Mouse (Mus musculus): Measurements from ENCODE around the gene Golga2.
A peak's percentile ranks its signal among the peaks of the same experiment; 100 is the strongest.

Gene Golga2

DNA sequence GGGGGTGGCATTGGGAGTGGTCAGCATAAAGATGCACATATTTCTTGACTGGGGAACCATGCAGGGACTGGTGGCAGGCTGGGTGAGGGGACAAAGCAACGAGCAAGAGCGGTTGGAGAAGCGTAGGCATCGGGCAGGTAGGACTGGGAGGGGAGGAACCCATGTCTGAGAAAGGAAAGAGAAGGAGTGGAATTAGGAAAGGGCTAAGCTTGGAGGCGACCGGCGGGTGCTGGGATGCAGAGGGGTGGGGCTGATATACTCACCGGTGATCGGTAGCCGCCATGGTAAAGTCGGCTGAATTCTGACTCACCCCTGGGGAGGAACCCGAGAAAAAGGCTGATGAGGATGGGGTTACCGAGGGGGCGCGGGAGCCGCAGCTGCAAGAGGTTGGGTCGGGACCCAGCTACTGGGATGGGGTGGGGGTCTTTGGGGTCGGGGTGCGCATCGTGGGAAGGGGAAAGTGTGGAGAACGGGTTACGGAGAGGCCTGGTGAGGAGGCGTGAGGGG lies at the start of gene Golga2:
Golga2 (plus strand) TSS at position 51 of the 507 bp plus-strand sequence.
- peak; percentile 42 for DNase-seq (ENCODE audit: low spot score)

DNA sequence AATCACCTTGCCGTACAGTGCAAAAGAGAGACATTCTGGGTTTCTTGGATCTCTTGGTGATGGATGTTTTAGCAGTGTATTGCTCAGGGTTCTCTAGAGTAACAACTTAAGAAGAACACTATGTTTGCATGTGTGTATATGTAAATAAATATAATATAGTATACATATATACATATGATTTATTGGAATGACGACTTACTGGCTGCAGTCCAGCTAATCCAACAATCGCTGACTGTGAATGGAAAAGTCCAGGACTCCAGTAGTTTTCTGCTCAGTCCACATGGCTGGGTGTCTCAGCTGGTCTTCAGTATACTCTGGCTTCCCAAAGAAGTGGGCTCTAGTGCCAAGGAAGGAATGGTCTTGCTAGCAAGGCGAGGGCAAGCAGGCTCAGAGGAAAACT lies 49.6 kb upstream of the Golga2 start:
- no peak for DNase-seq (ENCODE audit: low spot score)

DNA sequence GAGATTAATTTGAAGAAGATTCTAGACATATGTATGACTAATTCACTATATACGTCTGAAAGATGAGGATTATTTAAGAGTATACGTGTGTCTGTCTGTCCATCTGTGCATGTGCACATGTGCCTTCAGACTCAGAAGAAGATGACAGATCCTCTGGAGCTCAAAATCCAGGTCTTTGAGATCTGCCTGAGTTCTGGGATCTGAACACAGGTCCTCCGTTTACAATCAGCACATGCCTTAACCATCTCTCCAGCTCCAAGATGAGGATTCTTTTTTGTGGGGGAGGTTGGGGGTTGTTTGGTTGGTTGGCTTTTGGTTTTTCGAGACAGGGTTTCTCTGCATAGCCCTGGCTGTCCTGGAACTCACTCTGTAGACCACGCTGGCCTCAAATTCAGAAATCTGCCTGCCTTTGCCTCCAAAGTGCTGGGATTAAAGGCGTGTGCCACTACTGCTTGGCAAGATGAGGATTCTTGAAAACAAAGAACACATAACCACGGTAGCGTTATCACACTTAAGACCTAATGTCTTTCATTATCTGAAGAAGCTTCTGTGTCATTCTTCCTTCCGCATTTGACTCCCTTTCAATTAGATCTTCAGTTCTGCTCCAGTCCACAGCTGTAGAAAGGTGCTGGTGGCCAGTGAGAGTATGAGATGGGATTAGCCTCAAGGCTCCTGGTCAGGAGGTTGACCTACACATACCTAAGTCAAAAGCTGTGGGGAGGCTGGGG lies 48.3 kb upstream of the Golga2 start:
- DNase-seq (ENCODE audit: low spot score) = no peak

DNA sequence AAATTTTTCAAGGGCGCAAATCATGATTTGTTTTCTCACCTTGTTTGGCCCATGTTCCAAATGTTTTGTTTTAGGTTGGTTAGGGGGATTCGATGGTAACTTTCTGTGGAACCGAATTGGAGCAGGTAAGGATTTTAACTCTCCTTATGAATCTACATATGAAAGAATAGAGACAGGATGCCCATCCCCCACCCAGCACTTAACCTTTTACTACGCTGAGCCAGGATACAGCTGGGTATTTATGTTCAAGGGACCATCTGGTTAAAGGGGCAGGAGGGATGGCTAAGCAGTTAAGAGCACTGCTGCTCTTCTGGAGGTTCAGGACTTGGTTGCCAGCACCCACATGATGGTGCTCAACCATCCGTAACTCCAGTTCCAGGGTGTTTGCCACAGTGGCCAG lies 46.6 kb upstream of the Golga2 start:
- DNase-seq (ENCODE audit: low spot score) = no peak

DNA sequence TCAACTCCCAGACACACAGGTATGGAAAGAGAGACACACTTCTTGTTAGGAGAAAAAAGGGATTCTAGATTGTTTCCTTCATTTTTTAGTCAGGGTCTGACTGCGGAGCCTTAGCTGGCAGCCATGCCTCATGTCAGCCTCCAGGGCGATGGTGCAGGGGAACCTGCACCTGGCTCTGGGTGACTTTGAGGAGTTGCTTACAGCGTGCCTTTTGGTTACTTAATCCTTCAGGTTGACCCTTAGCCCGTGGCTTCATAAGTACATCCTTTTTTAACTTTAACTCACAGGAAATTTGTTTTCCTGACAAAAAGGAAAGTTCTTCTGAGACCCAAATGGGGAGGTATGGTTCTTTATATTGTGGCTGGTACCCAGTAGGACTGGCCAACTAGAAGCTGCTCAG lies 44.2 kb upstream of the Golga2 start:
- DNase-seq (ENCODE audit: low spot score) = no peak

DNA sequence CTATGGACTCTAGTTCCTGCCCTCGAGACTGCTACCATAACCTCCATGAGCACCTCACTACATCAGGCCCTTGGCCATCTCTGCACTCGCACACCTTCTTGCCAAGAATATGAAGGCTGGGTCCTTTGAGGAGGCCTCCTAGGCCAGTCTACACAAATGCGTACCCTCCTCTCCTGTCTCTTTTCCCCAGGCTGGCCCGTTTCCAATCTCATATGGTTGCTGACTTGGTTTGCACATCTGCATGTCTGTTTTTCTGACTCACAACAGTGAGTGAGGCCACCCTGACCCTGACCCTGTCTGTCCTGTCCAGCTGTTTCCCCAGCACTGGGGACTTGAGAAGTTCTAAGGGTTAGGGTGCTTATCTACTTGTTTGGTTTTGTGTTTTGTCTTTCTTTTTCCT lies 40.4 kb upstream of the Golga2 start:
- no peak for DNase-seq (ENCODE audit: low spot score)

DNA sequence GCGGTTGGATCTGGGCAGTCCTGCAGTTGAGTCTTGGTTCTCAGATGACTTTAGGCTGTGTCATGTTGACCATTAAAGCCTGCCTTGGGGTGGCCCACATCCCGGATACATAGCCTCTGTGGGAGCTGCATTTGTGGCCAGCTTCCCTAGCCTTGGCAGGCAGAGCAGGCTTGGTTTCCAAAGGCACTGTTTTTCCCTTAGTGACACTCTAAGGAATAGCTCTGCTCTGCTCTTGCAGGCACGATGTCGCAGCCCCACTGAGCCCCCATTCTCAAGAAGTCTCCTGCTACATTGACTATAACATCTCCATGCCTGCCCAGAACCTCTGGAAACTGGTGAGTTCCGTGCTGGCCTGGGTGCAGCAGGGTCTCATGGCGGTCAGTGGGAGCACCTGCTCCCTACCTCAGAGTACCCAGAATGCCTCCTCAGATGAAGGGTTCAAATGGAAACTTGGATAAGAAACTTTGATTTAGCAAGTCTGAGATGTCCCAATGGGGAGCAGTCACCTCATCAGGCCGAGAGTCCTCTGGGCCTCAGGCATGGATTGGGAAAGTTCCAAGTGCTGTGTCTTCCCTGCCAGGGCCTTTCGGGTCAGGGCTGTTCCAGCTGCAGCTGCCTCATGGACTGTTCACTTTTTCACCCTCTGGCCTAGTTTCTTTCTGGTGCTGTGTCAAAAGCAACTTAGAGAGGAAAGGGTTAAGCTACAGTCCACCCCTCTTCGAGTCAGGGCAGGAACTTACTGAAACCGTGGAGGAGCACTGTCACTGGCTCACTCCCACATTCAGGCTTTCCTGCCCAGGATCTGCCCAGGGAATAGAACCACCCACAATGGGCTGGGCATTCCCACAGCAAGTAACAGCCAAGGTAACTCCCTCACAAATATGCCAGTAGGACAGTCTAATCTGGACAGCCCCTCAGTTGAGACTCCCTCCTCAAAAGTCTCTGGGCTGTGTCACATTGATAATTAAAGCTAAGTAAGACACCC lies 38.5 kb upstream of the Golga2 start:
- DNase-seq (ENCODE audit: low spot score) = no peak

DNA sequence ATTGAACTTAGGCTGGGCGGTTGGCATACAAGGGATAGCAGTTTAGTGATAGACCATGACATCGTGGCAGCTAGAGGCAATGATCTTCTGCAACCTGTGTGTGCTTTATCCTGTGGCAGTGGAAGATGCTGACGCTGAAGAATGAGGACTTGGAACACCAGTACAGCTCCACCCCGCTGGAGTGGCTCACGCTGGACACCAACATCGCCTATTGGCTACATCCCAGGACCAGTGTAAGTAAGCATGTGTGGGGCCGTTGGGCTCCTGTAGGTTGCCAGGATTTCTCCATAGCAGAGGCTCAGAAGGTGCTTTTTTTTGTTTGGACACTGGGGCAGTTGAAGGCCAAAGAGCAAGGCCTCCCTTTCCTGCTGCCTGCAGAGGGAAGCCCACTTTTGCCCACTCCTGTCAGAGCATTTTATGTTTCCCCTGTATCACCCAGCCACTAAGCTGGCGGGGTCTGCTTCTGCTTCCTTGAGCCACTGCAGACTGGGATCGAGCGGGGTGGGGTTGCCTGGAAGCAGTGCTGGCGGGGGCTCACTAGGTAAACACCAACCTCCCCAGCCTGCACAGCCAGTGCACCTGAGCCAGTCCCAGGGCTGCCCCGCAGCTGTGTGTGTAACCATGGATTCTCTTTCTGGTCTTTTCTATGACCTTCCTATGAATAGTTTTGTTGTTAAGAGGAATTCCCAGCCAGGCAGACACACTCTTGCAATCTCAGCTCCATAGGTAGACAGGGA lies 35.2 kb upstream of the Golga2 start:
- DNase-seq (ENCODE audit: low spot score) = no peak

DNA sequence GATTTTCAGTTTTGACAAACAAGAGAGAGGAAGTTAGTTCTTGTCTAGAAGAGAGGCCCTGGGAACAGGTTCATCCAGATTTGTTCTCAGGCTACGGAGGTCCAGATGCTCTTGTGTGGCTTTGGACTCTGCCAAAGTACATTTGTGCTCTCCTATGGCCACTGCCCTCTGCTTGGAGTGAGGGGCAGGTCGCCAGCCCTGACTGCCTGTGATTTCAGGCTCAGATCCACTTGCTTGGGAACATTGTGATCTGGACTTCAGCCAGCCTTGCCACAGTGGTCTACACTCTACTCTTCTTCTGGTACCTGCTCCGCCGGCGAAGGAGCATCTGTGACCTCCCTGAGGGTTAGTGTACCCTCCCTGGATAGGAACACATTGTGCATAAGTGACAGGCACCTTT lies 34.5 kb upstream of the Golga2 start:
- no peak for DNase-seq (ENCODE audit: low spot score)

DNA sequence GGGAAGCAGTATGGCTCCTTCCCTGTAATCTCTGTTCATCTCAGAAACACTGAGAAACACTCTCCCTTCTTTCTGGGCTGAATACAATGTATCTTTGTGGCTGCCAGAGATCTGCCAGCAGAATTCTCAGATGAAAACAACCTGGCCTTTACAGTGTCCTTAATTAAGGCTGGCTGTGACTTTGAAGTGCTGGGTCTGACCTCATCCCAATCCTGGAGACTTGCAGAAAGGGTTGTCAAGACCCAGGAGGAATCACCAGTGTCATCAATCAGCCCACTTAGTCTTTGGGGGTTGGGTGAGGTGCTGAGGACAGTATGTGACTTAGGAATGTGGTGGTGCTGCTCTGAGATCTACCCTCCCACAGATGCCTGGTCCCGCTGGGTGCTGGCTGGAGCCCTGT lies 33.8 kb upstream of the Golga2 start:
- DNase-seq (ENCODE audit: low spot score) = no peak

DNA sequence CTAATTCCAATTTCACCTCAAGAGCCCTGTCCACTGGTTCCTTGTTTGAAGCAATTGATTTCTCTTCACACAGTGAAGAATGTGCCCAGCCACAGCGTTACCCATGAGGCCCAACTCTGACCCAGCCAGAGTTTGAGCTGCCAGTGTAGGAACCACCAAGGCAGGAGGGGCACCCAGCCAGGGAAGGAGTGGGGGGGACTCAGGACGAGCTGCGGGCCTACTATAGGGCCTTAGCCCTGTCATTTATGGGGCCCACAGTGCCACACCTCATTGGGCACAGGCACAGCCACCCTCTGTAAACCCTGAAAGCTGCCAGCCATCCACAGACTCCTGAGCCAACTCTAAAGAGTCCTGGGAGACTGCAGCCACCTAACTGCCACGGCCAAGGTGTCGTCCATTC lies 32.6 kb upstream of the Golga2 start:
- DNase-seq (ENCODE audit: low spot score) = no peak

DNA sequence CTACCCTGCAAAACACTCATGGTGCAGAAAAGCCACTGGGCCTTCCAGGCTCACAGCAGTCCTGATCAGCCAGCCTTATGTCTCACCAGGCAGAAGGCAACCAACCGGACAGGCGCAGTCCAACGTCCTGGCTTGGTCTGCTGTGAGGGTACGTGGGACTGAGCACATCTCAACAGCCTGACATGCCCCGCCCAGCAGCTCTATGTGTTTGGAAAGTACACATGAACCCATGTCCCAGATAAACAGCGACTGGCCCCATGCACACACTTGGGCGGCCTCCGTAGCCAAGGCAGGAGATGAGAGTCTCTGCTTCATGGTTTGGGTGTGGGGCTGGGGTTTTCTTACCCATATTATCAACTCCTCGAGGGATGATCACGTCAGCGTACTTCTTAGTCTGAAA lies 30.9 kb upstream of the Golga2 start:
- DNase-seq (ENCODE audit: low spot score) = no peak

DNA sequence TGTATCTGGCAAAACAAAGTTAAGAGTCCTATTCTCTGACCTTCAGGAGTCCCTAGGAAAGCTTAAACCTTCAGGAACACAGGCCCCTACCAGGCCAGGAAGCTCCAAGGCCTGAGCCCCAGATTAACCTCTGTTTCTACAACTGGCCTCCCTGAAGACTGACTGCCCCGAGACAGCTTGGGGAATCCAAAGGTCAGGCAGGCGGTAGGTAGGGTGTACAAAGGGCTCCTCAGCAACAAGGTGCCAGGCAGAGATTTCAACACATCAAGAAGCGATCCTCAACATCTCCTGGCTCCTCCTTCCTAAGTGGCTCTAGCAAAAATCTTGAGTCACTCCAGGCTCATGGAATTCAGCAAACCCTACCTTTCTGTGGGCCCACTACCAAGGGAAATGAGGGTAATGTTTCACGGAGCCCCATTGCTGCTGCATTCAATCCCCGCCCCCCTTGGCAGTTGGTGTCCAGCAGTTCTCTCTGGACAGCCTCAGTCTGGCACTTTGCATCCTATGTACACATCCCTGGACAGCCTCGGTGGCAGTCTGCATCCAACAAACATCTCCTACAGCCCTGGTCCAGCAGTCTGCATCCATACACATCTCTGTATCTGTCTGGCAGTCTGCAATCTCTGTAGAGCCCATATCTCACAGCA lies 28.2 kb upstream of the Golga2 start:
- no peak for DNase-seq (ENCODE audit: low spot score)

DNA sequence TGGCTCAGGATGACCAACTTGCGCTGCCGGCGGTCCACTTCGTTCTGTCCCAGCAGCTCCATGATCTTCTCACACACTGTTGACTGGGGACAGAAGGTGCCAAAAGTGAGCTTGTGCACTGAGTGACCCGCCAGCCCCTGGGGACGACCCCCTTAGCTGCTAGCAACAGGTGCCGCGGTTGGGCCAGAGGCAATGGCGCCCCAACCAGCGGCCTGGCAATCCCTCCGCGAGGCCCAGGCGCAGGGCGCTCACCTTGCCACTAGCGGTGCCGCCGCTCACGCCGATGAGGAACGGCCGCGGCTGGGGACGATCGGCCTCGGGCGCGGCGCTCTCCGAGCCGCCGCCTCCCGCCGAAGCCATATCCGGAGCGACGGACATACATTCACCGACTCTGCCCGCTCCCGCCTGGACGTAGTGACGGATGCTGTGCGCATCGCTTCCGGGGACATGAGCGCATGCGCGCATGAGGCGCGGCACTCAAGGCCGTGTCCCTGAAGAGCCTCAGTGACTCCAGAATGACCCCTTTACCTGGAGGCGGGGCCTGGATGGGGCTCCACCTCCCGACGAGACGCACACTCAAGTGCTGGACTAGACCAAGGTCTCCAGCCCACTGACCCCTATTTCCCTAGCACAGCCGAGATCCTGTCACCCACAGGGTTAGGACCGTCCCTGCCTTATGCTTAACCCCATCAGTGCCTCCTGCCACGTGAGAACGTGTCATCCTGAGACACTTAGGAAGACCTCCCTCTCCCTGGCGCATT lies 27.3 kb upstream of the Golga2 start, which contains the start of gene Uck1:
Uck1 (minus strand) TSS at position 503 of the 761 bp plus-strand sequence.
- DNase-seq (ENCODE audit: low spot score) = peak; percentile 85

DNA sequence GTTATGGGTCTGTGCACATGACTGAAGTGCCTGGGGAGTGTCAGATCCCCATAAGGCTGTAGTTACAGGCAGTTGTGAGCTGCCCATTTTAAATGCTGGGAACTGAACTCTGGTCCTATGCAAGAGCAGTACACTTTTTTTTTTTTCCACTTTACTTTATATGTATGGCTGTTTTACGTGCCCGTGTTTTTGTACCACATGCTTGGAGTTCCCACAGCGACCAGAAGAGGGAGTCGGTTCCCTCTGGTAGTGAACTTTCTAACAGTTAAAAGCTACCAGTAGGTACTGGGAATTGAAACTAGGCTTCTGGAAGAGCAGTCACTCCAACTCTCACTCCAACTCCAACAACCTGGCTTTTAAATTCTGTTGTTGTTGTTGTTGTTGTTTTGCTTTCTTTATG lies 26.5 kb upstream of the Golga2 start:
- peak; percentile 66 for DNase-seq (ENCODE audit: low spot score)

DNA sequence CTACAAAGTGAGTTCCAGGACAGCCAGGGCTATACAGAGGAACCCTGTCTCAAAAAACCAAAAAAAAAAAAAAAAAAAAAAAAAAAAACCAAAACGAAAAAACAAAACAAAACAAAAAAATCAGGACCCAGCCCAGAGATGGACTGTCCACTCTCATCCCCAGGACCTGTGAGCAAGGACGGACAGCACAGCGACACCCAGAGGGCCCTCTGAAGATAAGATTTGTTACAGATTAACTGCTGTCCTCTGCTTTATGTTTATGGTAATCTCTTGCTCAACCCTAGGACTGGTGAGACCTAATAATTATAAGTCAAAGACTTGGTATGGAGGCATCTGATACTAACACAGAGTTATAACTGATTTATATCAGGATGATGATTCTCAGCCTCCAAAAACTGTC lies 11.4 kb upstream of the Golga2 start:
- DNase-seq (ENCODE audit: low spot score) = no peak

DNA sequence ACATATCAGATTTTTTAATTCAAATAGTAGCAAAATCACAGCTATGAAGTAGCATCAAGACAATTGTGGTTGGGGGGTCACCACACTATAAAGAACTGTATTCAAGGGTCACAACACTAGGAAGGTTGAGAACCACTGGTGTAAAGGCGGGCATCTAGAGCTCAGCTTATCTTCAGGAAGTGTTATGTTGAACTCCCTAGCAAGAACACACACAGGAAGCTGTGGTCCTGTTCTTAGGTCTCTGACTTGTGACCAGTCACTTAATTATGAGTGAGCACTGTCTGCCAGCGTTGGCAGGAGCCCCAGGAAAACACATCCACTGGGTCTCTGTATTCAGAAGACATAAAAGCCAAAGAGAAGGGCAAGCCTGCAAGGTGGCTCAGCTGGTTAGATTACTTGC lies 4.9 kb upstream of the Golga2 start:
- DNase-seq (ENCODE audit: low spot score) = no peak

DNA sequence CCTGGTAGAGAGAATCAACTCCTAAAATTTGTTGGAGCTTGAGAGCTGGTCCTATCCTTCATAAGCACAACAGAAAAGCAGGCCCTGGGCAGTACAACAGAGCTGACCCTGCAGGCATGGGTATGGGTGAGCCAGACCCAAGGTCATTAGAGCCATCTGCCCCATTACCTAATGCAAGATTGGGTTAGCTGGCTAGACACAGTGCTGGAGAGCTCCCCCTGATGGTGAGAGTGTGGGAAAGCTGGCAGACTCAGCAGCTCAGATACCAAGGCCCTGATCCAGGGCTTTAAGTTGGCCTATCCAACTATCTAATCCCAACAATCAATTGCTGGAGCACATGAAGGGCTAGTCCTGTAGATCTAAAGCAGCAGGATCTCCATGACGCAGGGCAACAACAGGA lies 4.5 kb upstream of the Golga2 start:
- DNase-seq (ENCODE audit: low spot score) = peak; percentile 32

DNA sequence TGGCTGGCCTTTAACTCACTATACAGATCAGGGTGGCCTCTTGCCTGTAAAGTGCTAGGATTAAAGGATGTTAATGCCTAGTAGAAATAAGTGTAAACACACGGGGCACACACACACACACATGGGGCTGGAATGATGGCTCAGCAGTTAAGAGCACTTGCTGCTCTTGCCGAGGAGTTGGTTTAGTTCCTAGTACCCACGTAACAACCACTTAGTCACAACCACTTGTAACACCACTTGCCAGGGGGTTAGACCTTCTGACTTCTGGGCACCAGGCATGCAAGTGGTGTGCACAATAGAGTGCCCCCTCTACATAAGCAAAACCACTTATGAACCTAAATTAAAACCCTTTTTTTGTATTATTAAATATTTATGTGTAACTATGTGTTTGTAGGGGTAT lies 3.2 kb upstream of the Golga2 start:
- no peak for DNase-seq (ENCODE audit: low spot score)

DNA sequence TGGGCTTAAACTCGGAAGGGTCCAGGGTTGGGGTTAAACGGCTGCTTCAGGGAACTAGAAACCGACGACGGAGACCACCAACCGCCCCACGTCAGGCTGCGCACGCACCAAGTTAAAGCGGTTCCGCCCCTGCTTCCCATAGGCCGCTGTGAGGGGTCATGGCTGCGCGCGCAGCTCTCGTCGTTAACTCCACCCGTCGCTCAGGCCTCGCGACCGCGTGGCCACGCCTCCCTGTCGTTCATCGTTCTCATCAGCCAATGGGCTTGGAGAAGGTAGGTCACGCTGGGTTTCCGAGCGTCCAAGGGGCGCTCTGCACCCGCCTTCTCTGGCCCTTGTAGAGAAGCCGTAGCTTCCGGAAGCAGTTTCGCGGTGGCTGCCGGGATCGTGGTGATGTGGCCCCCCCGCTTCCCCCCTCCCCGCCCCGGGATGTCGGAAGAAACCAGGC lies 761 bp downstream of the Golga2 start, which contains the start of gene Swi5:
Swi5 (minus strand) TSS at position 153 of the 445 bp plus-strand sequence.
- peak; percentile 92 for DNase-seq (ENCODE audit: low spot score)
